Comparison of ENCODE assay signal across 7 mouse cellular contexts in genomic region chr5:93270095-93270494, GRCm38 (mm10). TPM values are rescaled to one million over a fixed set of nuclear protein-coding genes. Genes with fewer than 3 reads are reported as not detected.
A peak's percentile ranks its signal among the peaks of the same experiment; 100 is the strongest.
DNase-seq lines count a peak whose midpoint lies in the region; ATAC-seq lines count a peak whose summit lies in the region.

No protein-coding gene starts in this region.

- no peak overlapping the region for H3K27ac ChIP-seq in liver, embryonic 13.5 days
- H3K27ac ChIP-seq in liver, embryonic 11.5 days (ENCODE audit: low read depth, low read length), result no peak overlapping the region
- no peak overlapping the region for H3K27ac ChIP-seq in forebrain, embryonic 11.5 days (ENCODE audit: low read depth, low read length)
- no peak overlapping the region for H3K27ac ChIP-seq in hindbrain, embryonic 16.5 days (ENCODE audit: low read depth, low read length)
- no peak overlapping the region for H3K27ac ChIP-seq in neural tube, embryonic 13.5 days (replicated peaks)

- ATAC-seq in liver, embryonic 13.5 days (ENCODE audit: low read depth), result no peak
- no peak for ATAC-seq in liver, embryonic 11.5 days (replicated peaks; ENCODE audit: low FRiP score)
- ATAC-seq in forebrain, embryonic 11.5 days (replicated peaks; ENCODE audit: low FRiP score), result no peak
- ATAC-seq in hindbrain, embryonic 16.5 days, result no peak
- no peak for ATAC-seq in neural tube, embryonic 13.5 days (ENCODE audit: low read depth)

- 0 out of 2 replicates have a peak overlapping the region, but pooled peaks have one; percentile 11 for H3K4me2 ChIP-seq in liver, embryonic 13.5 days
- no peak overlapping the region; the same call in 1 of the 2 replicates for H3K4me2 ChIP-seq in liver, embryonic 11.5 days
- H3K4me2 ChIP-seq in forebrain, embryonic 11.5 days (ENCODE audit: low read depth, low read length, severe bottlenecking), result peak overlapping the region; percentile 56; the same call in 1 of the 2 replicates
- H3K4me2 ChIP-seq in hindbrain, embryonic 16.5 days (ENCODE audit: low read length), result peak overlapping the region; percentile 70
- H3K4me2 ChIP-seq in neural tube, embryonic 13.5 days, result peak overlapping the region; percentile 61

- no peak overlapping the region for H3K9ac ChIP-seq in liver, embryonic 13.5 days
- no peak overlapping the region for H3K9ac ChIP-seq in liver, embryonic 11.5 days (ENCODE audit: low read depth, low read length)
- H3K9ac ChIP-seq in forebrain, embryonic 11.5 days (ENCODE audit: low read length), result no peak overlapping the region
- 0 out of 2 replicates have a peak overlapping the region, but pooled peaks have one; percentile 48 for H3K9ac ChIP-seq in hindbrain, embryonic 16.5 days (ENCODE audit: low read depth, low read length)
- H3K9ac ChIP-seq in neural tube, embryonic 13.5 days, result peak overlapping the region; percentile 99

- DNase-seq in liver, embryonic 13.5 days, result no peak
- no peak for DNase-seq in liver, embryonic 11.5 days (ENCODE audit: low spot score)
- no peak for DNase-seq in forebrain, embryonic 11.5 days (ENCODE audit: low spot score)
- DNase-seq in gastrocnemius, adult 18-20 months (ENCODE audit: low spot score), result no peak
- no peak for DNase-seq in B cell, adult 2 months

- no peaks in the 10 kb centered on the region for H3K27me3 ChIP-seq in liver, embryonic 13.5 days
- H3K27me3 ChIP-seq in liver, embryonic 11.5 days (replicated peaks; ENCODE audit: control insufficient read depth, insufficient read depth, low read length), result no peaks in the 10 kb centered on the region
- H3K27me3 ChIP-seq in forebrain, embryonic 11.5 days (ENCODE audit: control insufficient read depth, insufficient read depth, low read length), result no peaks in the 10 kb centered on the region
- H3K27me3 ChIP-seq in hindbrain, embryonic 16.5 days (replicated peaks; ENCODE audit: control insufficient read depth, insufficient read depth, low read length), result no peaks in the 10 kb centered on the region
- no peaks in the 10 kb centered on the region for H3K27me3 ChIP-seq in neural tube, embryonic 13.5 days

- no peak overlapping the region for H3K4me3 ChIP-seq in liver, embryonic 13.5 days (replicated peaks)
- no peak overlapping the region for H3K4me3 ChIP-seq in liver, embryonic 11.5 days (ENCODE audit: low read depth, low read length)
- H3K4me3 ChIP-seq in forebrain, embryonic 11.5 days (ENCODE audit: low read depth, low read length), result 0 out of 2 replicates have a peak overlapping the region, but pooled peaks have one; percentile 1
- H3K4me3 ChIP-seq in hindbrain, embryonic 16.5 days (ENCODE audit: low read length), result peak overlapping the region; percentile 2
- peak overlapping the region; percentile 97 for H3K4me3 ChIP-seq in neural tube, embryonic 13.5 days

- no peaks in the 10 kb centered on the region for H3K9me3 ChIP-seq in liver, embryonic 13.5 days (replicated peaks)
- H3K9me3 ChIP-seq in liver, embryonic 11.5 days (ENCODE audit: control insufficient read depth, low read length), result no peaks in the 10 kb centered on the region
- no peaks in the 10 kb centered on the region for H3K9me3 ChIP-seq in forebrain, embryonic 11.5 days (ENCODE audit: control insufficient read depth, low read length)
- H3K9me3 ChIP-seq in hindbrain, embryonic 16.5 days (ENCODE audit: control insufficient read depth, low read length), result no peaks in the 10 kb centered on the region
- no peaks in the 10 kb centered on the region for H3K9me3 ChIP-seq in neural tube, embryonic 13.5 days

- H3K4me1 ChIP-seq in liver, embryonic 13.5 days (replicated peaks), result peaks cover 37% of the 10 kb centered on the region
- peaks cover 9% of the 10 kb centered on the region for H3K4me1 ChIP-seq in liver, embryonic 11.5 days (replicated peaks; ENCODE audit: control insufficient read depth, insufficient read depth, low read length)
- H3K4me1 ChIP-seq in forebrain, embryonic 11.5 days (replicated peaks; ENCODE audit: control insufficient read depth, insufficient read depth, low read length), result 0 out of 2 replicates have a peak, but pooled peaks cover 2% of the 10 kb centered on the region
- H3K4me1 ChIP-seq in hindbrain, embryonic 16.5 days (ENCODE audit: control insufficient read depth, insufficient read depth, low read depth, low read length), result peaks cover 14% of the 10 kb centered on the region
- H3K4me1 ChIP-seq in neural tube, embryonic 13.5 days (replicated peaks), result peaks cover 23% of the 10 kb centered on the region

- H3K36me3 ChIP-seq in liver, embryonic 13.5 days, result peaks cover 38% of the 10 kb centered on the region
- peaks cover 21% of the 10 kb centered on the region for H3K36me3 ChIP-seq in liver, embryonic 11.5 days (ENCODE audit: control insufficient read depth, insufficient read depth, low read length)
- peaks cover 24% of the 10 kb centered on the region for H3K36me3 ChIP-seq in forebrain, embryonic 11.5 days (ENCODE audit: control insufficient read depth, insufficient read depth, low read length)
- peaks cover 38% of the 10 kb centered on the region for H3K36me3 ChIP-seq in hindbrain, embryonic 16.5 days (ENCODE audit: control insufficient read depth, insufficient read depth, low read length)
- H3K36me3 ChIP-seq in neural tube, embryonic 13.5 days, result peaks cover 52% of the 10 kb centered on the region

- 64% methylated on average over 7 of the region's 7 CpGs for WGBS in liver, embryonic 13.5 days (ENCODE audit: insufficient replicate concordance)
- 75% methylated on average over 7 of the region's 7 CpGs for WGBS in liver, embryonic 11.5 days
- WGBS in forebrain, embryonic 11.5 days, result 67% methylated on average over 7 of the region's 7 CpGs
- 33% methylated on average over 7 of the region's 7 CpGs for WGBS in hindbrain, embryonic 16.5 days
- WGBS in neural tube, embryonic 13.5 days, result 25% methylated on average over 7 of the region's 7 CpGs

RNA-seq across cellular contexts. Expression of gene Ccng2, which starts 3.0 kb away (rescaled TPM):
- polyA plus RNA-seq in liver, embryonic 13.5 days (2015; fragmentation: Nextera tagmentation; extraction: Ambion mirVana), result 15.4 and 16.5 TPM in 2 replicates
- polyA plus RNA-seq in liver, embryonic 11.5 days (2014; fragmentation: Nextera tagmentation; extraction: Ambion mirVana), result 18.0 and 21.2 TPM in 2 replicates
- 80.7 and 84.6 TPM in 2 replicates for polyA plus RNA-seq in forebrain, embryonic 11.5 days (2014; fragmentation: Nextera tagmentation; extraction: Ambion mirVana)
- polyA plus RNA-seq in hindbrain, embryonic 16.5 days (2015; fragmentation: Nextera tagmentation; extraction: Ambion mirVana), result 63.3 and 66.6 TPM in 2 replicates
- polyA plus RNA-seq in neural tube, embryonic 13.5 days (2015; fragmentation: Nextera tagmentation; extraction: Ambion mirVana), result 110 and 129 TPM in 2 replicates
- 1 to 10 TPM; 8.4 to 10.0 TPM for total RNA-seq in gastrocnemius, adult 18-20 months (2021)

Comparison
In these comparisons a context has a peak if more than half of its experiments do, and no peak if none do; other contexts are left out.
1. H3K4me3 ChIP-seq: peak in forebrain, embryonic 11.5 days (single experiment), hindbrain, embryonic 16.5 days (single experiment) and neural tube, embryonic 13.5 days (single experiment); none in liver, embryonic 13.5 days (single experiment) and liver, embryonic 11.5 days (single experiment).
2. H3K9ac ChIP-seq: peak in hindbrain, embryonic 16.5 days (single experiment) and neural tube, embryonic 13.5 days (single experiment); none in liver, embryonic 13.5 days (single experiment), liver, embryonic 11.5 days (single experiment) and forebrain, embryonic 11.5 days (single experiment).